Mouse (Mus musculus) brown adipose tissue, adult 24 weeks (tissue): ENCODE results near the gene Eri2. TPM values are rescaled to one million over a fixed set of nuclear protein-coding genes. Genes with fewer than 3 reads are reported as not detected.

Experiments used
- polyA plus RNA-seq: library from polyadenylated mRNA; stranded (reverse); fragments of >200 nt; gene quantifications from 2 replicates; pipeline ENCODE4 v1.2.4, GENCODE M21; 2012; ENCODE audit not compliant: missing spikeins, insufficient read depth, insufficient read length

The Eri2 gene
- polyA plus RNA-seq, 1 experiment: 3.3 TPM

Other genes with a start within 250 kb of the Eri2 start
- gene Acsm2, start 239.7 kb downstream of the Eri2 start, polyA plus RNA-seq: not detected in 2 replicates
- 0.67 TPM in 1 of 2 replicates, not detected in the other for gene Acsm1, start 187.0 kb downstream of the Eri2 start, polyA plus RNA-seq
- not detected in 2 replicates for gene Acsm4, start 104.0 kb downstream of the Eri2 start, polyA plus RNA-seq
- 14.5 and 16.7 TPM in 2 replicates for gene Thumpd1, start 73.3 kb downstream of the Eri2 start, polyA plus RNA-seq
- 87.9 and 175 TPM in 2 replicates for gene Acsm3, start 33.1 kb downstream of the Eri2 start, polyA plus RNA-seq
- gene Rexo5, start 52 bp downstream of the Eri2 start, polyA plus RNA-seq: 5.4 and 8.4 TPM in 2 replicates
- gene Lyrm1, start 101.8 kb upstream of the Eri2 start, polyA plus RNA-seq: 11.7 and 17.5 TPM in 2 replicates
- 18.4 and 21.7 TPM in 2 replicates for gene Dcun1d3, start 102.2 kb upstream of the Eri2 start, polyA plus RNA-seq